Mouse (Mus musculus) CH12.LX (cell line): ENCODE measurements around the gene Troap. TPM values are rescaled to one million over a fixed set of nuclear protein-coding genes. Genes with fewer than 3 reads are reported as not detected.

ENCODE experiments used
- DNase-seq: peaks from one replicate; pipeline ENCODE4 v3.0.0-alpha.2; 2013; ENCODE audit errors: extremely low read depth
- H3K27ac ChIP-seq: 2 replicates; pipeline ENCODE4 v1.5.1; 2012; ENCODE audit warnings: low read depth, mild to moderate bottlenecking, control low read depth, moderate library complexity; ENCODE audit not compliant: insufficient read depth
- H3K27me3 ChIP-seq: replicated peaks from 2 replicates; pipeline ENCODE3; 2012; ENCODE audit warnings: inconsistent platforms
- H3K36me3 ChIP-seq, 2 experiments: replicated peaks in 1 of 2; 2 replicates each; pipeline versions ENCODE3 to v1.6.1; 2012; ENCODE audit warnings: inconsistent platforms in 1 of 2, low read length in 1 of 2, mild to moderate bottlenecking in 1 of 2, mixed read lengths in 1 of 2, moderate library complexity in 1 of 2; ENCODE audit not compliant: control insufficient read depth in 1 of 2, insufficient read depth in 1 of 2
- H3K4me1 ChIP-seq, 2 experiments: 2 replicates each; pipeline ENCODE4 v1.6.1; 2012; ENCODE audit warnings: inconsistent platforms in 1 of 2, moderate library complexity in 1 of 2; ENCODE audit not compliant: insufficient read depth in 2 of 2, control insufficient read depth in 1 of 2
- H3K4me2 ChIP-seq: 2 replicates; pipeline ENCODE4 v1.6.1; 2012; ENCODE audit warnings: low read depth, mild to moderate bottlenecking, control low read depth; ENCODE audit not compliant: poor library complexity, insufficient read depth, severe bottlenecking
- H3K4me3 ChIP-seq, 3 experiments: fragments of 150-350 bp in 1 of 3; sonication (generic) in 1 of 3; replicated peaks in 1 of 3; 2 replicates each; pipeline versions ENCODE3 to v1.5.1; 2011 to 2012; ENCODE audit warnings: low read depth in 2 of 3, low read length in 2 of 3, mild to moderate bottlenecking in 2 of 3, moderate library complexity in 2 of 3, control low read depth in 1 of 3, improper control_type of control experiment in 1 of 3, inconsistent platforms in 1 of 3, mixed read lengths in 1 of 3; ENCODE audit not compliant: poor library complexity in 1 of 3
- H3K79me2 ChIP-seq: replicated peaks from 2 replicates; pipeline ENCODE4 v1.6.1; 2012; ENCODE audit warnings: mild to moderate bottlenecking, moderate library complexity; ENCODE audit not compliant: control insufficient read depth, poor library complexity, insufficient read depth, severe bottlenecking; ENCODE audit errors: extremely low read depth
- H3K9ac ChIP-seq: 2 replicates; pipeline ENCODE4 v1.6.1; 2012; ENCODE audit warnings: low read depth, mild to moderate bottlenecking, control low read depth, moderate library complexity; ENCODE audit not compliant: insufficient read depth
- H3K9me3 ChIP-seq: replicated peaks from 2 replicates; pipeline ENCODE3; 2012; ENCODE audit warnings: low read length, inconsistent platforms, mixed read lengths
- BHLHE40 ChIP-seq: IDR thresholded peaks from 2 replicates; pipeline ENCODE4 v1.6.1; 2011; ENCODE audit warnings: mild to moderate bottlenecking, low read depth, low read length, improper control_type of control experiment
- CHD2 ChIP-seq: IDR thresholded peaks from 2 replicates; pipeline ENCODE4 v1.6.1; 2011; ENCODE audit warnings: low read length, improper control_type of control experiment
- E2F4 ChIP-seq: IDR thresholded peaks from 2 replicates; pipeline ENCODE4 v1.6.1; 2011; ENCODE audit warnings: low read depth, low read length, improper control_type of control experiment; ENCODE audit not compliant: insufficient replicate concordance
- ELF1 ChIP-seq: IDR thresholded peaks from 2 replicates; pipeline ENCODE4 v1.6.1; 2014; ENCODE audit warnings: low read depth, mild to moderate bottlenecking, inconsistent platforms, low read length, improper control_type of control experiment
- EP300 ChIP-seq: IDR thresholded peaks from 2 replicates; pipeline ENCODE4 v1.6.1; 2011; ENCODE audit warnings: low read length, improper control_type of control experiment
- ETS1 ChIP-seq: conservative IDR thresholded peaks from 2 replicates; pipeline ENCODE4 v1.6.1; 2012; ENCODE audit warnings: low read depth, mild to moderate bottlenecking, inconsistent platforms, low read length, improper control_type of control experiment, moderate library complexity
- HCFC1 ChIP-seq: IDR thresholded peaks from 2 replicates; pipeline ENCODE4 v1.6.1; 2012; ENCODE audit warnings: low read depth, mild to moderate bottlenecking, inconsistent platforms, low read length, improper control_type of control experiment
- IRF4 ChIP-seq: IDR thresholded peaks from 2 replicates; pipeline ENCODE4 v1.6.1; 2014; ENCODE audit warnings: low read depth, mild to moderate bottlenecking, inconsistent platforms, low read length, improper control_type of control experiment
- JUN ChIP-seq: IDR thresholded peaks from 2 replicates; pipeline ENCODE4 v1.6.1; 2011; ENCODE audit warnings: low read depth, mild to moderate bottlenecking, low read length, improper control_type of control experiment, moderate library complexity; ENCODE audit not compliant: insufficient read depth
- JUND ChIP-seq: conservative IDR thresholded peaks from 2 replicates; pipeline ENCODE4 v1.6.1; 2011; ENCODE audit warnings: low read depth, low read length, improper control_type of control experiment
- KAT2A ChIP-seq: IDR thresholded peaks from 2 replicates; pipeline ENCODE4 v1.6.1; 2012; ENCODE audit warnings: low read length, improper control_type of control experiment, inconsistent platforms; ENCODE audit not compliant: insufficient replicate concordance
- MAFK ChIP-seq: IDR thresholded peaks from 2 replicates; pipeline ENCODE4 v1.6.1; 2011; ENCODE audit warnings: low read length, improper control_type of control experiment; ENCODE audit not compliant: insufficient replicate concordance
- MAX ChIP-seq: IDR thresholded peaks from 2 replicates; pipeline ENCODE4 v1.6.1; 2011; ENCODE audit warnings: low read length, improper control_type of control experiment
- MEF2A ChIP-seq: IDR thresholded peaks from 2 replicates; pipeline ENCODE4 v1.6.1; 2014; ENCODE audit warnings: low read depth, mild to moderate bottlenecking, inconsistent platforms, low read length, improper control_type of control experiment, borderline replicate concordance
- MXI1 ChIP-seq: IDR thresholded peaks from 2 replicates; pipeline ENCODE4 v1.6.1; 2011; ENCODE audit warnings: mild to moderate bottlenecking, low read depth, low read length, improper control_type of control experiment
- MYC ChIP-seq: IDR thresholded peaks from 2 replicates; pipeline ENCODE4 v1.6.1; 2011; ENCODE audit warnings: low read depth, mild to moderate bottlenecking, improper control_type of control experiment, low read length
- NELFE ChIP-seq: IDR thresholded peaks from 2 replicates; pipeline ENCODE4 v1.6.1; 2011; ENCODE audit warnings: low read depth, low read length, improper control_type of control experiment
- NRF1 ChIP-seq: IDR thresholded peaks from 2 replicates; pipeline ENCODE4 v1.6.1; 2014; ENCODE audit warnings: low read depth, mild to moderate bottlenecking, inconsistent platforms, low read length, improper control_type of control experiment, moderate library complexity
- PAX5 ChIP-seq: IDR thresholded peaks from 2 replicates; pipeline ENCODE4 v1.6.1; 2012; ENCODE audit warnings: low read length, inconsistent platforms, mixed read lengths
- POLR2A ChIP-seq: IDR thresholded peaks from 2 replicates; pipeline ENCODE4 v1.6.1; 2011; ENCODE audit warnings: low read depth, mild to moderate bottlenecking, improper control_type of control experiment, low read length
- POLR2AphosphoS2 ChIP-seq: IDR thresholded peaks from 2 replicates; pipeline ENCODE4 v1.6.1; 2011; ENCODE audit warnings: low read depth, low read length, improper control_type of control experiment
- RAD21 ChIP-seq: IDR thresholded peaks from 2 replicates; pipeline ENCODE4 v1.6.1; 2011; ENCODE audit warnings: low read depth, mild to moderate bottlenecking, low read length, improper control_type of control experiment, moderate library complexity
- RCOR1 ChIP-seq: conservative IDR thresholded peaks from 2 replicates; pipeline ENCODE4 v1.6.1; 2012; ENCODE audit warnings: low read depth, mild to moderate bottlenecking, inconsistent platforms, low read length, improper control_type of control experiment
- SIN3A ChIP-seq: IDR thresholded peaks from 2 replicates; pipeline ENCODE4 v1.6.1; 2012; ENCODE audit warnings: low read length, improper control_type of control experiment, inconsistent platforms
- TCF12 ChIP-seq: IDR thresholded peaks from 2 replicates; pipeline ENCODE4 v1.6.1; 2014; ENCODE audit warnings: low read depth, mild to moderate bottlenecking, inconsistent platforms, low read length, improper control_type of control experiment
- ZC3H11A ChIP-seq: IDR thresholded peaks from 2 replicates; pipeline ENCODE4 v1.6.1; 2012; ENCODE audit warnings: low read depth, mild to moderate bottlenecking, inconsistent platforms, low read length, improper control_type of control experiment
- ZKSCAN1 ChIP-seq: IDR thresholded peaks from 2 replicates; pipeline ENCODE4 v1.6.1; 2012; ENCODE audit warnings: low read depth, inconsistent platforms, low read length, improper control_type of control experiment, borderline replicate concordance
- ZMIZ1 ChIP-seq: IDR thresholded peaks from 2 replicates; pipeline ENCODE4 v1.6.1; 2012; ENCODE audit warnings: low read depth, mild to moderate bottlenecking, inconsistent platforms, low read length, improper control_type of control experiment
- dilution Hi-C: fragments of 300-500 bp; cut with MboI; formaldehyde crosslinking; loops from 2 replicates; pipeline ENCODE4 v1.14.3; 2020; ENCODE audit warnings: low sequenced_read_pairs; ENCODE audit not compliant: extremely low pct_unique_long_range_greater_than_20kb, extremely low pct_ligation_motif_present
- in situ Hi-C: fragments of 300-500 bp; cut with MboI; formaldehyde crosslinking; loops from 3 replicates; pipeline ENCODE4 v1.14.3; 2019; ENCODE audit warnings: low sequenced_read_pairs, low pct_ligation_motif_present, low pct_unique_long_range_greater_than_20kb, mixed read lengths
- polyA plus RNA-seq: library from polyadenylated mRNA; unstranded; fragments of >175 nt; gene quantifications from 2 replicates; pipeline ENCODE4 v1.2.1, GENCODE M21; 2012; ENCODE audit warnings: low read depth; ENCODE audit not compliant: insufficient read length
- total RNA-seq, 2 experiments: library from RNA; depleted of rRNA; stranded (reverse); fragments of 300-350 nt in 1 of 2; fragments of >200 nt in 1 of 2; gene quantifications; 2 replicates each; pipeline ENCODE4 v1.2.3; 2012 to 2014

The Troap gene
- total and polyA plus RNA-seq, 3 experiments = 17.8 to 74.2 (median 19.2) TPM

GRCm38 (mm10) chr15:99035431-99035830 lies 38.9 kb upstream of the Troap start:
- peaks cover 39 to 62% of the 10 kb centered on the region in 2 experiments for H3K36me3 ChIP-seq
- no peak overlapping the region for H3K4me2 ChIP-seq
- DNase-seq = no peak
- H3K4me1 ChIP-seq = peaks cover 4 to 29% of the 10 kb centered on the region in 2 experiments; a peak in 3 of 4 replicates
- no peak overlapping the region for H3K27ac ChIP-seq
- TF ChIP-seq ZKSCAN1 (no peak), ZC3H11A (no peak), NRF1 (no peak), NELFE (no peak), MYC (no peak), E2F4 (no peak), POLR2A (no peak), ETS1 (no peak), RCOR1 (no peak), TCF12 (no peak), BHLHE40 (no peak), RAD21 (no peak), JUN (no peak), PAX5 (no peak), CHD2 (no peak), JUND (no peak), MAFK (no peak), IRF4 (no peak), HCFC1 (no peak), MEF2A (no peak)
- dilution Hi-C loops = no loop called here
- no peaks in the 10 kb centered on the region for H3K9me3 ChIP-seq
- no peaks in the 10 kb centered on the region for H3K27me3 ChIP-seq
- H3K79me2 ChIP-seq = peaks cover 33% of the 10 kb centered on the region
- no peak overlapping the region for H3K4me3 ChIP-seq
- in situ Hi-C loops = no loop called here
- no peak overlapping the region for H3K9ac ChIP-seq

DNA sequence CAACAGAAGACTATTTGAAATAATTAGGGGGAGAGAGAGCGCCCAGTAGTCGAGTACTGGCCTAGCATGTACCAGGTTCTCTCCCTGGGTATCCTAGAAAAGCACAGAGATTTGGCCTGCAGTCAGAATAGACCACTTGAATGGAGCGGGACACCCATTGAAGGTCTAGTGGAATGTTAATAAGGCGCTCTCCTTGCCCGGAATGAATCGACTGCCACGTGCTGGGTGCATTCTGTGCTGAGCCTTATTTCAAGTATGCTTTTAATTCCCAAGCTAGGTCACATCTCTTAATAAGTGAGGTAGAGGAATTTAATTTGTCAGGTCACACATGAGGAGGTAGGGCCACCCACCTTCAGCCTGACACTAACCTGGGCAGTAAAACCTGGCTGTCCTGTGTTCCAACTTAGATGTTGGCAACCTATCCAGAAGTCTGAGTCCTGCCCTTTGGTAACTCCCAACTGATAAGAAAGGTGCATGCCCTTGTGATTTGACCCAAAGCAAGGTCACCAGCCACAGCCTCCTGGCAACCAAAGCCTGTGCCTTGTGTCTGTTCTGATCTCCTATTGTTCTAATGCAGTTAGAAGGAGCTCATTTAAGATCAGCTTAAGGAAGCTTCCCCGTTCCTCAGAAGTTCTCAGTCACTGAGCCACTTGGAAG lies 38.0 kb upstream of the Troap start:
- no peak for TF ChIP-seq MXI1
- TF ChIP-seq POLR2AphosphoS2 = no peak
- TF ChIP-seq SIN3A = no peak
- no peak for TF ChIP-seq JUN
- TF ChIP-seq RAD21 = no peak
- no peak for TF ChIP-seq CHD2
- TF ChIP-seq HCFC1 = no peak
- TF ChIP-seq ZKSCAN1 = no peak
- TF ChIP-seq ZMIZ1 = no peak
- TF ChIP-seq MAX = no peak
- TF ChIP-seq KAT2A = no peak
- no peak for TF ChIP-seq POLR2A
- TF ChIP-seq EP300 = no peak
- TF ChIP-seq ELF1 = no peak
- TF ChIP-seq, all 38 proteins: peak for 0
- peaks cover 39 to 62% of the 10 kb centered on the region in 2 experiments for H3K36me3 ChIP-seq
- peaks cover 25% of the 10 kb centered on the region for H3K79me2 ChIP-seq
- H3K4me2 ChIP-seq = no peak overlapping the region
- H3K4me1 ChIP-seq = peaks cover 5 to 29% of the 10 kb centered on the region in 2 experiments; a peak in 3 of 4 replicates
- H3K27me3 ChIP-seq = no peaks in the 10 kb centered on the region
- H3K4me3 ChIP-seq = no peak overlapping the region
- in situ Hi-C loops (no loop called here), dilution Hi-C loops (no loop called here)
- H3K9ac ChIP-seq = no peak overlapping the region
- H3K9me3 ChIP-seq = no peaks in the 10 kb centered on the region
- H3K27ac ChIP-seq = no peak overlapping the region
- no peak for DNase-seq
